Comparison of ENCODE assay signal across 8 mouse cellular contexts in the genomic region with DNA sequence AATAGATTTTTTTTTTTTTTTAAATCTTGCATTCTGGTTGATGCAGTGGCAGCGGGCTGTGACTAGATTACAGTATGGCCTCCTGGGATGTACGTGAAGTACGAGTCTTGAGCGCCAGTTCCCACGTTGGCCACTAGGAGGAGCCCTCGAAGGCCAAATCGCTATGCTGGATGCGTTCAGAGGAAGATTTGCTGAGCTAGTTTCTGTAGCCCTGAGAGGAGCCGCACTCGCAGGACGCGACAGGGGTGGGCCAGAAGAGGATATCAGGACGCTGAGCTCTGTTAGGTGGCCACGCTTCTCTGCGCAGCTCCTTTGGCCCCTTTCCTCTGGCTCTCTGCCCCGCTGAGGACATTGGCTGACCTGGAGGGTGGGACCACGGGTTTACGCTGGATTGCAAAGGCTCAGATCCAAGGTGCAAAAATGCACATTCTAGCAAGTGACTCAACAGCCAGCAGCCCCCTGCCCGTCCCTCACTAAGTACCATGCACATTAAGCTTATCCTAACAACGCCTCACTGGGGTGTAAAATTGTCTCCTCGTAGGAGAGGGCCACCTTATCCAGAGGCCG. TPM values are rescaled to one million over a fixed set of nuclear protein-coding genes. Genes with fewer than 3 reads are reported as not detected.
DNase-seq lines count a peak whose midpoint lies in the region; ATAC-seq and TF ChIP-seq lines count a peak whose summit lies in the region.

No protein-coding gene starts in this region.

- H3K4me1 ChIP-seq in hindbrain, embryonic 13.5 days (replicated peaks), result peaks cover 4% of the 10 kb centered on the region

- peak; percentile 63 for ATAC-seq in Patski
- peak; percentile 67 for ATAC-seq in hindbrain, embryonic 13.5 days (ENCODE audit: low FRiP score)

- POLR2A ChIA-PET in Patski (lab: Charles Lee), result no interaction called here

- peak; percentile 94 for TF ChIP-seq CTCF in Patski (IDR thresholded peaks at IDR 0.05)

- DNase-seq in Patski (ENCODE audit: low read depth, low spot score), result peak; percentile 9
- peak; percentile 95 to 98 for DNase-seq in cerebellum, postnatal 10 days
- peak; percentile 84 to 94 for DNase-seq in frontal cortex, postnatal 14 days (ENCODE audit: low spot score in 2 of 2)
- DNase-seq in layer of hippocampus, postnatal 25 days (ENCODE audit: extremely low spot score in 1 of 2, low spot score in 1 of 2), result peak; percentile 81 to 97
- peak; percentile 93 for DNase-seq in lung, postnatal 14 days
- DNase-seq in ovary, postnatal 36 days (ENCODE audit: low spot score), result peak; percentile 84
- DNase-seq in thymus, postnatal 14 days, result peak; percentile 88

- H3K27me3 ChIP-seq in Patski, result peaks cover 24% of the 10 kb centered on the region
- peaks cover 10% of the 10 kb centered on the region for H3K27me3 ChIP-seq in hindbrain, embryonic 13.5 days

- WGBS in hindbrain, embryonic 13.5 days, result 12% methylated on average over 22 of the region's 22 CpGs

- peak overlapping the region; percentile 63 for H3K9ac ChIP-seq in hindbrain, embryonic 13.5 days

- H3K9me3 ChIP-seq in hindbrain, embryonic 13.5 days, result no peaks in the 10 kb centered on the region

- peak overlapping the region; percentile 27 for H3K4me3 ChIP-seq in hindbrain, embryonic 13.5 days

- peak overlapping the region; percentile 55 for H3K4me2 ChIP-seq in hindbrain, embryonic 13.5 days

- in situ Hi-C loops in Patski (cut with MboI; ENCODE audit: low pct_unique_long_range_greater_than_20kb), result loop anchor here (10.0 kb wide), 2 partner anchors 60 to 180 kb away; no protein-coding TSS in a partner anchor

- H3K36me3 ChIP-seq in hindbrain, embryonic 13.5 days, result no peaks in the 10 kb centered on the region

- CTCF ChIA-PET in Patski (lab: Charles Lee), result interaction anchor here (0.7 to 5.1 kb wide), 17 partner anchors 10 to 304 kb away, joined by 3 to 67 read pairs (median 4); no protein-coding TSS in a partner anchor

- no peak overlapping the region for H3K27ac ChIP-seq in hindbrain, embryonic 13.5 days

RNA-seq across cellular contexts. Expression of a gene that starts 28.4 kb away (rescaled TPM):
- polyA plus RNA-seq in Patski (2021), result 0.19 TPM
- polyA plus RNA-seq in hindbrain, embryonic 13.5 days (2015; fragmentation: Nextera tagmentation; extraction: Ambion mirVana), result 0.09 TPM in 1 of 2 replicates, not detected in the other
- not detected for total RNA-seq in layer of hippocampus, postnatal 25 days (2021)

RNA-seq across cellular contexts. Expression of a gene that starts 42.9 kb away (rescaled TPM):
- polyA plus RNA-seq in Patski (2021), result not detected
- polyA plus RNA-seq in hindbrain, embryonic 13.5 days (2015; fragmentation: Nextera tagmentation; extraction: Ambion mirVana), result not detected in 2 replicates
- not detected for total RNA-seq in layer of hippocampus, postnatal 25 days (2021)

Comparison
In these comparisons a context has a peak if more than half of its experiments do, and no peak if none do; other contexts are left out.
1. DNase-seq: peak in every context shown above with its lines; median percentile 96 in cerebellum, postnatal 10 days; 93 in lung, postnatal 14 days; 89 in frontal cortex, postnatal 14 days; 89 in layer of hippocampus, postnatal 25 days; 88 in thymus, postnatal 14 days; 84 in ovary, postnatal 36 days; 9 in Patski.